Mouse (Mus musculus) embryonic facial prominence, embryonic 10.5 days (tissue): ENCODE measurements around the gene Erbb4. TPM values are rescaled to one million over a fixed set of nuclear protein-coding genes. Genes with fewer than 3 reads are reported as not detected.

Experiments used
- DNase-seq: peaks from one replicate; pipeline ENCODE4 v3.0.0-alpha.2; 2017; ENCODE audit warnings: low spot score
- H3K27ac ChIP-seq: fragments of 300-500 bp; sonication (generic); replicated peaks from 2 replicates; pipeline ENCODE4 v1.5.1; 2016; ENCODE audit warnings: mild to moderate bottlenecking
- H3K27me3 ChIP-seq: fragments of 300-500 bp; sonication (generic); replicated peaks from 2 replicates; pipeline ENCODE4 v1.6.1; 2016; ENCODE audit warnings: low read depth, mild to moderate bottlenecking; ENCODE audit not compliant: poor library complexity, severe bottlenecking
- H3K36me3 ChIP-seq: fragments of 300-500 bp; sonication (generic); replicated peaks from 2 replicates; pipeline ENCODE4 v1.6.1; 2016; ENCODE audit warnings: mild to moderate bottlenecking, moderate library complexity
- H3K4me1 ChIP-seq: fragments of 300-500 bp; sonication (generic); 2 replicates; pipeline ENCODE4 v1.6.1; 2016
- H3K4me3 ChIP-seq: fragments of 300-500 bp; sonication (generic); 2 replicates; pipeline ENCODE4 v1.5.1; 2016; ENCODE audit warnings: mild to moderate bottlenecking, moderate library complexity
- H3K9me3 ChIP-seq: fragments of 300-500 bp; sonication (generic); 2 replicates; pipeline ENCODE4 v1.6.1; 2016; ENCODE audit warnings: mild to moderate bottlenecking
- WGBS: fragments of 180-500 bp; shearing (Covaris S2); methylation state at CpG from one replicate; pipeline ENCODE4 v1.1.7; 2016; 5-methylcytosine and 5-hydroxymethylcytosine counted together
- polyA plus RNA-seq: library from polyadenylated mRNA; unstranded; fragments of >200 nt; fragmentation: Nextera tagmentation; extraction: Ambion mirVana; gene quantifications from 2 replicates; pipeline ENCODE4 v1.2.1, GENCODE M21; 2016

Erbb4 gene
- polyA plus RNA-seq, 1 experiment from 2014 or later: 0.85 TPM

DNA sequence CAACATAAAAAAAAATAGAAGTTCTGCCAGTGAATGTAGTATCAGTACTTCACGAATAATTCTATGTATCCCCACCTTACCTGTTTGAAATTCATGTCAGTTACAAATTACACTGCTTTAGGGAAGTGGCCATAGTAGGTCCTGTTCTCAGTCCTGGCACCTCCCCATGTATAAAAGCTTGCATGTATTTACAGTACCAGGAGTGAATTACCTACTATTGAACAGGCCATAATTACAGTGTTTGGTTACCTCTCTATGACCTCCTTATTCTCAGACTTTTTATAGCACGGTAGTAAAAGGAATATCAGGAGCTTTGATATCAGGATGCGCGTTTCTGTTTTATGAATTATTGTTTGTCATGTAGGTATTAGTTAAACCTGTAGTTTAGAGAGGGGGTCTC, 564.9 kb downstream of the Erbb4 start:
- no peak for DNase-seq
- 89% methylated on average over 4 of the region's 4 CpGs for WGBS
- Histone ChIP-seq H3K4me3 (no peak overlapping the region), H3K27me3 (no peaks in the 10 kb centered on the region), H3K36me3 (no peaks in the 10 kb centered on the region), H3K27ac (no peak overlapping the region), H3K9me3 (no peaks in the 10 kb centered on the region), H3K4me1 (no peaks in the 10 kb centered on the region)

DNA sequence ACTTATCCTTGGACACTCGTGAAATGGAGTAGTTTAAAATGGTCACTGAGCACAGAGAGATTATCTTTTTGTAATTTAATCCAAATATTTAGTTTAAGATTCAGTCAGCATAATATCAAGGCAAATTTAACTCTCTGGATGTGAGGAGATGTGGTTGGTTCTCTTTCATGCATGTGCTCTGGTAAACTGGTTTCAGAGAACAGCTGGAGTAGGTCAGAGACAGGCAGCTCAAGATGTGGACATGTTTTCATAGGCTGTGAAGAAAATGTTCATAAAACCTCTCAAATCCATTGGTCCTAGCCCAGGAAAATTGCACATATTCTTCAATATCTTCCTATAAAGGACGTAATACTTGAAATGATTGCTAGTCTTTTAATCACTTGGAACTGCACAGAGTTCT, 590.0 kb downstream of the Erbb4 start:
- no peaks in the 10 kb centered on the region for H3K9me3 ChIP-seq
- H3K27ac ChIP-seq: no peak overlapping the region
- DNase-seq: no peak
- no peaks in the 10 kb centered on the region for H3K36me3 ChIP-seq
- H3K4me3 ChIP-seq: no peak overlapping the region
- 79% methylated on average over 2 of the region's 2 CpGs for WGBS
- no peaks in the 10 kb centered on the region for H3K4me1 ChIP-seq
- H3K27me3 ChIP-seq: no peaks in the 10 kb centered on the region

DNA sequence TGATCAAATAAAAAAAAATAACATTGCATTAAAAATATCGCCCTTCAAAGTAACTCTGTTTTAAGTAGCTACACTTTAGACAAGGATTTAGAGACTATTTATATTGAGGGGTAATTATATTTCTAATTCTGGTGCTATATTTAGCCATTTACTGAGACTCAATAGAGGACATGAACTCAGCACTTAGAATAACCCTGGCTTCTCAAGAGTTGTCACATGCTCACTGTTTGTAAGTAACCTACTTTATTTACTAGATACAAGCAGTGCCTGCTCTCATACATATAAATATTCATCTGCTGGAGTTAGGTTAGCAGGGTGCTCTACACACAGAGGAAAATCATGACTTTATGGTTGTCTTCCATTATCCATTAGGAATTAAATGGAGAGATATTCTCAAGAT, 604.0 kb downstream of the Erbb4 start:
- no peak overlapping the region for H3K4me3 ChIP-seq
- 87% methylated on average over 1 of the region's 1 CpGs for WGBS
- DNase-seq: no peak
- no peak overlapping the region for H3K27ac ChIP-seq
- peaks cover 7% of the 10 kb centered on the region; the same call in 1 of the 2 replicates for H3K4me1 ChIP-seq
- no peaks in the 10 kb centered on the region for H3K36me3 ChIP-seq
- no peaks in the 10 kb centered on the region for H3K9me3 ChIP-seq
- no peaks in the 10 kb centered on the region for H3K27me3 ChIP-seq

DNA sequence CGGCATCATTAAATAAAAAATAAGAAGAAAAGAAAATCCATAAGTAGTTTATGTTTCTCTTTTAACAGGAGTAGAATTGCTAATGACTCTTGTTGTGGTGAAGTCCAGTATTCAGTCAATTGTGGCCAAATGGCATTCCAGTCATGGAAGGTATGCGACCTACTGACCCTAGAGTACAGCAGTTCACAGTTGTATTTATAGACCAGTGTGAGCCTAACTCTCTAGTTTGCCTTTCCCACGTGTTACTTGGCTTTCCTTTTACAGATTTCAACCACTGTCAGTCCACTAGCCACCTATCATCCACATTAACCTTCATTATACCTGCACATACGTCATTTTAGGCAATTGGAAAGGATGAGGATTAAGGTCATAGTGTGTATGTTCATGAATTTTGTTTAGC, 606.3 kb downstream of the Erbb4 start:
- H3K27ac ChIP-seq: no peak overlapping the region
- no peak overlapping the region for H3K4me3 ChIP-seq
- peaks cover 7% of the 10 kb centered on the region; the same call in 1 of the 2 replicates for H3K4me1 ChIP-seq
- DNase-seq: peak; percentile 28
- no peaks in the 10 kb centered on the region for H3K36me3 ChIP-seq
- H3K27me3 ChIP-seq: no peaks in the 10 kb centered on the region
- no peaks in the 10 kb centered on the region for H3K9me3 ChIP-seq
- 32% methylated on average over 4 of the region's 4 CpGs for WGBS

DNA sequence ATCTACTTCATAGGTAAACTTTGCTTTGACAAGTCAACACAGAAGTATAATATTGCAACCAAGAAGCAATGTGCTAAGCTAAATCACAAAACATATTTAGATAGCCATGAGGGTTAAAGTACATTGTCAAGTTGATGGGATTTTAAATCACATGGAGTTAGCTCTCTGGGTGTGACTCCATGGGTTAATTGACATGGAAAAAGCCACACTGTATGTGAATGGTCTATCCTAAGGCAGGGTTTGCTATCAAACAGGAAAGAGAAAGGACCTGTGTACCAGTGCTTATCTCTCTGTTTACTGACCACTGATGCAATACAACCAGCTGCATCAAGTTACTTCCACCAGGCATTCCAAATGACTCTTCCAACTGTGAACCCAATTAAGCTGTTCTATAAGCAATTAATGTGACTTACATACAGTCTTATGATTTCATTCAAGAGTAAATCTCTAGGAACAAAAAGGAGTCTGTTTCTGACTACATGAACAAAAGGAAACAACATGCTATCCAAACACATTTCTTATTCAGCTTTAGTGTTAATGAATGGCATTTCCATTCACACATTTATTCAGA, 641.4 kb downstream of the Erbb4 start:
- no peak overlapping the region for H3K4me3 ChIP-seq
- H3K27ac ChIP-seq: no peak overlapping the region
- no peaks in the 10 kb centered on the region for H3K36me3 ChIP-seq
- no peak for DNase-seq
- H3K4me1 ChIP-seq: no peaks in the 10 kb centered on the region
- no peaks in the 10 kb centered on the region for H3K9me3 ChIP-seq
- H3K27me3 ChIP-seq: no peaks in the 10 kb centered on the region

DNA sequence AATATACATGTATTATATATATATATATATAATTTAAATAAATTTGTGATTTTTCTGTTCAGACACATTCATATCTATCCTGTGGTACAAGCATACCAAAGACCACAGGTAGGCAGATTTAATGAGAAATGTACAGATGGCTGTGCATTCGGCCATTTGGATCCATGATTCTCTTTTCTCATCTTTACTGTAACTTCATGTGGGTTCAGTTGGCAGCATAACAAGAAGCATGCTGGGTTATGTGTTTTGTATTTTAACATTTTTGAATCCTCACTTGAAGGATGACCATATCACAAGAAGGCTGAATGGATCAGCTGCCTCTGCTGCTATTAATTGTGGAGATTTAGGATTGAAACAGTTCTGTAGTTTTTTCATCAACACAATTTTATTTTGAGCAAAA, 656.6 kb downstream of the Erbb4 start:
- no peaks in the 10 kb centered on the region for H3K9me3 ChIP-seq
- no peak overlapping the region for H3K4me3 ChIP-seq
- H3K27ac ChIP-seq: no peak overlapping the region
- no peaks in the 10 kb centered on the region for H3K4me1 ChIP-seq
- no peaks in the 10 kb centered on the region for H3K27me3 ChIP-seq
- 91% methylated on average over 1 of the region's 1 CpGs for WGBS
- no peak for DNase-seq
- no peaks in the 10 kb centered on the region for H3K36me3 ChIP-seq

DNA sequence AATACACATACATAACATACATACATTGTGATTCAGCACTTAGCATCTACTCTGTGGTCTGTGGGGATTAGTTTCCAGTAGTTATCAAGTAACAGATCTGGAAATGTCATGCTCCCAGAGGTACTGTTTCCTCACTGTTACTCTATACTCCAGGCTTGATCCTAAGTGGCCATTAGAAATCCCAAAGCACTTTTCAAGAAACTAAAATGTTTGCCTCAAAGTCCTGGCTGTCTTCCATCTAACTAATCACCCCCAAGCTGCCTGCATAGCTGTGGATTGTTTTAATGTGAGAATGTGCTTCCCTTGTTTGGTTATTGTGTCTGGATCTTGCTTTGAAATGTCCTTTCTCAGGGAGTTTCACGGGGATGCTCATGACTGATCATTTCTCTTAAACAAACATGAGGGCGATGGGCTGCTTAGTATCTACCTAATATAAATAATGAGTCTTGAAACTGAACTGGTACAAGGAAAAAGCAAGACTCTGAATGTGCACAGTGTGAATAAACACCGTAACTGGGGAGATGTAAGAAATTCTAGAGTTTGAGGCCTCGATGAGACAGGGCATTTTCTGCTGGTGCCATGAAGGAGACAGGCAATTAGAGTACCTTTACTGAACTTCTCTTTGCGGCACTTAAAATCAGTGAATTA, 683.4 kb downstream of the Erbb4 start:
- WGBS: 77% methylated on average over 5 of the region's 5 CpGs
- Histone ChIP-seq H3K4me1 (no peaks in the 10 kb centered on the region), H3K36me3 (no peaks in the 10 kb centered on the region), H3K27ac (no peak overlapping the region), H3K9me3 (no peaks in the 10 kb centered on the region), H3K4me3 (no peak overlapping the region), H3K27me3 (no peaks in the 10 kb centered on the region)
- DNase-seq: no peak

DNA sequence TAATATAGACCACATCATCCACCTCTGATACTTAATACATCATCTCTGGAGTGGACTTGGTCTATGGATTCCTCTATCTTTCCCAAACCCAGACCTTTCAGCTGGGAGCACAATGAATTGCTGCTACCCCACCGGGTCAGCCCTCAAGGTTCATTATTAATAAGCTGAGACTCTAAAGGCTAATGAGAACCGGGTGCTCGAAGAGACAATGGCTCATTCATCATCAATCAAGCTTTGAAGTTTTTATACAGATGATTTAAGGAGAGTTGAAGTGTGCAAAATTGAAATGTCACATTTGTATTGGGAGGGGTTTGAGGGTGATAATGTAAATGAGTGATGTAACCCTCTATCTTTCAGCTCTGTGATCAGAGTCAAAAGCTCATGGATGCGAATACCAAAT, 706.7 kb downstream of the Erbb4 start:
- Histone ChIP-seq H3K4me3 (no peak overlapping the region), H3K9me3 (no peaks in the 10 kb centered on the region), H3K27ac (no peak overlapping the region), H3K27me3 (no peaks in the 10 kb centered on the region), H3K36me3 (no peaks in the 10 kb centered on the region), H3K4me1 (peaks cover 4% of the 10 kb centered on the region; the same call in 1 of the 2 replicates)
- 53% methylated on average over 4 of the region's 4 CpGs for WGBS
- DNase-seq: no peak

DNA sequence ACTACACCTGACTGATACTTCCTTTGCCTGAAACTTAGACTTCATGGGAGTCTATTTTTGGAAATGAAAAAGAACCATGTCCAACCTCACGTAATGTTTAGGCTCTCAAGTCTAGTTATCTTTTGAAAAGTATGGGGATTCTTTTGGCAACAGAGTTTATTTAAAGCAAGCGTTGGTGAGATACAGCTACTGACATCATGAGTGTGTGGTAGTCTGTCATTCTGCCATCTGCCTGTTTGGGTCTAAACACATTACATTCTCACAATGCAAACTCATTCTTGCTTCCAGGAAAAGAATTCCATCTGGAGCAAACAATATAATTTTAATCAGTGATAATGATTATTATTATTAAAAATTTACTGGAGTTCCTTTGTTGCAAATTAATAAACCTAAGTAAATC, 736.3 kb downstream of the Erbb4 start:
- no peak overlapping the region for H3K27ac ChIP-seq
- no peak overlapping the region for H3K4me3 ChIP-seq
- DNase-seq: no peak
- 79% methylated on average over 2 of the region's 2 CpGs for WGBS
- no peaks in the 10 kb centered on the region for H3K9me3 ChIP-seq
- no peaks in the 10 kb centered on the region for H3K27me3 ChIP-seq
- H3K4me1 ChIP-seq: no peaks in the 10 kb centered on the region
- H3K36me3 ChIP-seq: no peaks in the 10 kb centered on the region

DNA sequence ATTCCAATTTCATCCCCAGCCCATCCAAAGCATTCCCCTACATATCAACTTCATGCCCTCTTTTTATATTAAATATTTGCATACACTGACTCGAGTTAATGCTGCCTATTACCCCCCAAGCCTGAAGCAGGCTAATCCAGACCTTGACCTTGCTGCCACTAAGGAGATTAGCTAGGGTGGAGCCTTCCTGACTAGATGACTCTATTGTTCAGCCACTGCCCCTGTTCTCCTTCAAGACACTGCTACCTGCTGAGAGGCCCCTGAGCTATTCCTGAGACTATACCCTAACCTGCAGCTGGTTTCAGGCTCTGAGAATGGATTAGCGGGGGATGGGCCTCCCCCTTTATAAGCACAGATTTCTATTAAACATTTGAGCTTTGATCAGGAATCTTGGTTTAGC, 774.1 kb downstream of the Erbb4 start:
- Histone ChIP-seq H3K36me3 (no peaks in the 10 kb centered on the region), H3K27ac (no peak overlapping the region), H3K9me3 (no peaks in the 10 kb centered on the region), H3K27me3 (no peaks in the 10 kb centered on the region), H3K4me3 (no peak overlapping the region), H3K4me1 (no peaks in the 10 kb centered on the region)
- 44% methylated on average over 2 of the region's 2 CpGs for WGBS
- DNase-seq: no peak

DNA sequence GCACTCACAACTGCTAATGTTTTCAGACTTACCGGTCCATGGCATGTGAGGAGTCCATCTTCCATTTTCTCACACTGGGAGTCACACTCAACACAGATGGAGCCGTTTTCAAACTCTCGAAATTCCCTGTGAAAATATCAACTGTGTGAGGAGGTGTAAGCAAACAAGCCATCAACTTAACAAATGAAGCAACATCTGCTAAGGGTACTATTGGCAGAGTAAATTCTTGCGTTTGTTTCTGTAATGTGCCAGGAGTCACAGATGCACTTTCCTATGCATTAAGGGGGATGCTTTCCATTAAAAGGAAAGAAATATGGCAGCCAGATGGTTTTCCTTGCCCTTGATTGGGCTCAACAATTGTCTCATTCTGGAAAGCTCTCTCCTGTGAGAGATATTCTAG, 802.0 kb downstream of the Erbb4 start:
- H3K4me1 ChIP-seq: peaks cover 4% of the 10 kb centered on the region; the same call in 1 of the 2 replicates
- H3K27me3 ChIP-seq: no peaks in the 10 kb centered on the region
- no peak for DNase-seq
- 85% methylated on average over 4 of the region's 4 CpGs for WGBS
- H3K9me3 ChIP-seq: no peaks in the 10 kb centered on the region
- no peak overlapping the region for H3K27ac ChIP-seq
- no peaks in the 10 kb centered on the region for H3K36me3 ChIP-seq
- no peak overlapping the region for H3K4me3 ChIP-seq

DNA sequence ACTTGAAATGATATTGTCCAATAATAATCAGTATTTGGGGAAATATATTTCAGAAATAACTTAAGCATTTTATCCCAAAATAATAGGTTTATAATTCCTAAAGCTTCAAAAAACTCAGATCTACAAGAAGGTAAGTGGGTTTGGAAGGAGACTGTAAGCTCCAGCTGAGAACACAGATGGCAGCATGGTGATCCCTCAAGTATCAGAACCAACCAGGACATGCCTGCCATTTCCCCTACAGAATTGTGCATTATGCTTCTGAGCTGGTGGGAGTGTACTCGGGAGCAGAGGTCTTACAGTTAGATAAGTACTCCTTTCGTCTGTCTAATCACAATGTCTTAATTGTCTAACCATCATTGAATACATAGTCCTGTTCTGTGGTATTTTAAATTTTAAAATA, 823.4 kb downstream of the Erbb4 start:
- DNase-seq: no peak
- Histone ChIP-seq H3K36me3 (no peaks in the 10 kb centered on the region), H3K9me3 (no peaks in the 10 kb centered on the region), H3K4me3 (no peak overlapping the region), H3K4me1 (no peaks in the 10 kb centered on the region), H3K27ac (no peak overlapping the region), H3K27me3 (no peaks in the 10 kb centered on the region)
- WGBS: 71% methylated on average over 2 of the region's 2 CpGs

DNA sequence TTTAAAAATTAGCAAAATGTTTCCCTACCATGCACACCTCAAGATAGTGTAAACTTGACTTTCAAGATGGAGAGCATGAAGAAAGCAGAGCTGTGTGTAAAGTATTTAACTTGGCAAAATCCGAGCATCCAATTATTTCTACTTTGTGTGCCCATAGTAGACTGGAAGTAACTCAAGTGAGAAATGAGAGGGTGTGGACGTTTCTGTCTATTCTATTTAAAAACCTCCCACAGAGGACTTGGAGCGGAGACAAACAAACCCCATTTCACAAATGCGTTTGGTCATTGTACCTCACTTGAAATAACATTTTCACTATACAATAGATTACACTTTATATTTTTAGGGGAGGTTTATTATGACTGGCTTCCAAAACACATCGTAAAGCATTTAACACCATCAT, 832.0 kb downstream of the Erbb4 start:
- Histone ChIP-seq H3K27ac (no peak overlapping the region), H3K36me3 (no peaks in the 10 kb centered on the region), H3K9me3 (no peaks in the 10 kb centered on the region), H3K4me1 (no peaks in the 10 kb centered on the region), H3K4me3 (no peak overlapping the region), H3K27me3 (no peaks in the 10 kb centered on the region)
- 80% methylated on average over 5 of the region's 5 CpGs for WGBS
- no peak for DNase-seq
